Comparison of ENCODE assay signal across 19 mouse cellular contexts in genomic region chr1:80756060-80756439, GRCm38 (mm10). TPM values are rescaled to one million over a fixed set of nuclear protein-coding genes. Genes with fewer than 3 reads are reported as not detected.
DNase-seq lines count a peak whose midpoint lies in the region; TF ChIP-seq lines count a peak whose summit lies in the region.
"Had no signal": no experiment of that assay in that cellular context is flagged by ENCODE, and none has a peak within 500 bp of the region (broad histone marks: within the 10 kb centered on the region; RNA-seq: fewer than 3 reads in every experiment).

No protein-coding gene starts in this region.

- peak overlapping the region; percentile 32; the same call in 1 of the 2 replicates for H3K4me3 ChIP-seq in layer of hippocampus, adult 2 months
- no peak overlapping the region for H3K4me3 ChIP-seq in spleen, adult 2 months (ENCODE audit: extremely low read depth, insufficient read depth, insufficient read length)
- H3K4me3 ChIP-seq in olfactory bulb, adult 2 months (ENCODE audit: insufficient read depth, low read depth, low read length), result 0 out of 2 replicates have a peak overlapping the region, but pooled peaks have one; percentile 15
- H3K4me3 ChIP-seq: embryonic facial prominence, embryonic 15.5 days; forebrain, embryonic 10.5 days; hindbrain, embryonic 12.5 days; midbrain, embryonic 10.5 days had no signal

- H3K27ac ChIP-seq in layer of hippocampus, adult 2 months, result peak overlapping the region; percentile 39; the same call in 1 of the 2 replicates
- H3K27ac ChIP-seq in spleen, adult 2 months (ENCODE audit: insufficient read depth, low read length), result peak overlapping the region; percentile 20; the same call in 1 of the 2 replicates
- H3K27ac ChIP-seq in olfactory bulb, adult 2 months (ENCODE audit: insufficient read depth, low read depth, low read length), result no peak overlapping the region
- H3K27ac ChIP-seq: embryonic facial prominence, embryonic 15.5 days; forebrain, embryonic 10.5 days; hindbrain, embryonic 12.5 days; limb, embryonic 15.5 days; midbrain, embryonic 10.5 days had no signal

- 3% methylated on average over 2 of the region's 2 CpGs for WGBS in spleen, adult 2 months
- WGBS in olfactory bulb, adult 2 months, result 34% methylated on average over 2 of the region's 2 CpGs

- no peak for TF ChIP-seq POLR2A in spleen, adult 2 months (IDR thresholded peaks at IDR 0.05; ENCODE audit: low read depth, low read length)
- no peak for TF ChIP-seq POLR2A in olfactory bulb, adult 2 months (IDR thresholded peaks at IDR 0.05; ENCODE audit: insufficient read depth, low read depth, low read length)

- DNase-seq in adrenal gland, postnatal 14 days, result peak; percentile 44
- DNase-seq in adrenal gland, adult 2 months, result no peak
- no peak for DNase-seq in layer of hippocampus, adult 2 months (ENCODE audit: low spot score in 2 of 2)
- no peak for DNase-seq in layer of hippocampus, adult 18-20 months (ENCODE audit: low spot score in 2 of 2)
- DNase-seq in spleen, adult 2 months (ENCODE audit: low read depth in 1 of 2, low spot score in 2 of 2), result no peak
- no peak for DNase-seq in spleen, postnatal 36 days (ENCODE audit: low spot score in 2 of 2)
- no peak for DNase-seq in left cerebral cortex, postnatal 14 days (ENCODE audit: low spot score in 2 of 2)
- DNase-seq: cerebellum, adult 11 months; gastrocnemius, postnatal 14 days; kidney, postnatal 10 days; retina, postnatal 1 day; right cerebral cortex, postnatal 4 days; thymus, adult 18-20 months had no signal

- no peak for TF ChIP-seq CTCF in layer of hippocampus, adult 2 months (conservative IDR thresholded peaks at IDR 0.05)
- no peak for TF ChIP-seq CTCF in spleen, adult 2 months (IDR thresholded peaks at IDR 0.05; ENCODE audit: extremely low read depth, insufficient read depth, insufficient read length, insufficient replicate concordance)
- no peak for TF ChIP-seq CTCF in olfactory bulb, adult 2 months (IDR thresholded peaks at IDR 0.05; ENCODE audit: insufficient read depth, low read depth, low read length)

- H3K36me3 ChIP-seq in spleen, adult 2 months (ENCODE audit: control insufficient read depth, insufficient read depth, low read length), result 0 out of 2 replicates have a peak, but pooled peaks cover 2% of the 10 kb centered on the region
- H3K36me3 ChIP-seq: embryonic facial prominence, embryonic 15.5 days; forebrain, embryonic 10.5 days; hindbrain, embryonic 12.5 days; limb, embryonic 15.5 days; midbrain, embryonic 10.5 days had no signal

- peaks cover 10% of the 10 kb centered on the region for H3K4me1 ChIP-seq in spleen, adult 2 months (ENCODE audit: control insufficient read depth, insufficient read depth, insufficient read length)
- H3K4me1 ChIP-seq in olfactory bulb, adult 2 months (ENCODE audit: control insufficient read depth, insufficient read depth, low read length), result peaks cover 3% of the 10 kb centered on the region; the same call in 1 of the 2 replicates

- intact Hi-C loops in left cerebral cortex, postnatal 14 days (cut with DNase I), result no loop called here

- H3K27me3 ChIP-seq in spleen, adult 2 months (ENCODE audit: control insufficient read depth, insufficient read depth, low read length), result no peaks in the 10 kb centered on the region

RNA-seq across cellular contexts. Expression of gene Dock10, which starts 2.3 kb away (rescaled TPM):
- 22.5 and 31.7 TPM in 2 replicates for total RNA-seq in adrenal gland, postnatal 14 days (2021)
- total RNA-seq in adrenal gland, adult 2 months (2021), result 10 to 100 TPM; 19.5 to 20.8 TPM
- 2.0 and 2.1 TPM in 2 replicates for polyA plus RNA-seq in adrenal gland, adult 2 months (2012; rRNA removed)
- 100 to 1,000 TPM in 1 of 2 experiments, 10 to 100 TPM in 1; 98.7 to 103 TPM for total RNA-seq in layer of hippocampus, adult 2 months (2021)
- 10 to 100 TPM; 89.5 to 91.2 TPM for total RNA-seq in layer of hippocampus, adult 18-20 months (2021)
- 24.5 and 28.5 TPM in 2 replicates for polyA plus RNA-seq in spleen, adult 2 months (2012; rRNA removed)
- not detected in 2 replicates for polyA plus RNA-seq in olfactory bulb, adult 2 months (2012; ENCODE audit: insufficient read depth, insufficient read length, low replicate concordance, missing spikeins)
- 10 to 100 TPM; 19.1 to 23.3 TPM for total RNA-seq in left cerebral cortex, postnatal 14 days (2021)
